Mouse (Mus musculus) heart, postnatal 0 days (tissue): ENCODE data around the gene Cd2ap. TPM values are rescaled to one million over a fixed set of nuclear protein-coding genes. Genes with fewer than 3 reads are reported as not detected.

ENCODE experiments used
- ATAC-seq: fragments of 200-750 bp; cut with Nextera tagmentation; 2 replicates; pipeline ENCODE4 v1.8.0; 2017; ENCODE audit warnings: low read depth, moderate number of reproducible peaks, moderate library complexity; ENCODE audit not compliant: insufficient read depth
- DNase-seq: peaks from one replicate; pipeline ENCODE4 v3.0.0-alpha.2; 2016; ENCODE audit warnings: low spot score
- H3K27ac ChIP-seq: fragments of 300-500 bp; sonication (generic); 2 replicates; pipeline ENCODE4 v1.5.1; 2014; ENCODE audit warnings: low read depth, mild to moderate bottlenecking
- H3K27me3 ChIP-seq: fragments of 300-500 bp; sonication (generic); 2 replicates; pipeline ENCODE4 v1.6.1; 2014; ENCODE audit warnings: low read length, mixed read lengths; ENCODE audit not compliant: control insufficient read depth, insufficient read depth
- H3K36me3 ChIP-seq: fragments of 300-500 bp; sonication (generic); replicated peaks from 2 replicates; pipeline ENCODE4 v1.6.1; 2014; ENCODE audit warnings: low read length, mixed read lengths; ENCODE audit not compliant: control insufficient read depth, insufficient read depth
- H3K4me1 ChIP-seq: fragments of 300-500 bp; sonication (generic); 2 replicates; pipeline ENCODE4 v1.6.1; 2014; ENCODE audit warnings: antibody characterized with exemption; ENCODE audit not compliant: control insufficient read depth, insufficient read depth
- H3K4me2 ChIP-seq: fragments of 300-500 bp; sonication (generic); 2 replicates; pipeline ENCODE4 v1.6.1; 2014; ENCODE audit warnings: low read depth, mild to moderate bottlenecking, low read length, moderate library complexity
- H3K4me3 ChIP-seq: fragments of 300-500 bp; sonication (generic); 2 replicates; pipeline ENCODE4 v1.5.1; 2014; ENCODE audit warnings: low read depth, low read length
- H3K9ac ChIP-seq: fragments of 300-500 bp; sonication (generic); replicated peaks from 2 replicates; pipeline ENCODE4 v1.6.1; 2014; ENCODE audit warnings: low read depth, low read length, mixed read lengths
- H3K9me3 ChIP-seq: fragments of 300-500 bp; sonication (generic); replicated peaks from 2 replicates; pipeline ENCODE4 v1.6.1; 2016; ENCODE audit warnings: low read length; ENCODE audit not compliant: control insufficient read depth
- CTCF ChIP-seq: IDR thresholded peaks from 2 replicates; pipeline ENCODE4 v1.5.1; 2016; ENCODE audit warnings: antibody characterized with exemption, control low read depth, low read depth
- EP300 ChIP-seq: IDR thresholded peaks from 2 replicates; pipeline ENCODE4 v1.6.1; 2016; ENCODE audit warnings: antibody characterized with exemption, low read depth
- WGBS: fragments of 180-500 bp; shearing (Covaris S2); extraction: QIAGEN DNeasy Blood & Tissue Kit; methylation state at CpG from one replicate; pipeline ENCODE4 v1.1.7; 2014; 5-methylcytosine and 5-hydroxymethylcytosine counted together
- polyA plus RNA-seq: library from polyadenylated mRNA; unstranded; fragments of >200 nt; fragmentation: Nextera tagmentation; extraction: Ambion mirVana; gene quantifications from 2 replicates; pipeline ENCODE4 v1.2.1, GENCODE M21; 2015
- total RNA-seq: library from RNA; depleted of rRNA; stranded (reverse); fragments of >200 nt; gene quantifications from 2 replicates; pipeline ENCODE4 v1.2.3, GENCODE M21; 2014; ENCODE audit warnings: low replicate concordance; rRNA removed

Gene Cd2ap
- total and polyA plus RNA-seq, 2 experiments from 2014 or later = 11.6 to 20.2 TPM

GRCm38 (mm10) chr17:42753791-42754190, 122.7 kb downstream of the Cd2ap start:
- Histone ChIP-seq H3K27me3 (no peaks in the 10 kb centered on the region), H3K36me3 (no peaks in the 10 kb centered on the region), H3K9me3 (no peaks in the 10 kb centered on the region), H3K4me3 (no peak overlapping the region), H3K9ac (no peak overlapping the region), H3K27ac (no peak overlapping the region), H3K4me2 (no peak overlapping the region), H3K4me1 (no peaks in the 10 kb centered on the region)
- no peak for ATAC-seq
- 50% methylated on average over 2 of the region's 2 CpGs for WGBS
- DNase-seq = no peak
- no peak for TF ChIP-seq EP300
- TF ChIP-seq CTCF = no peak

GRCm38 (mm10) chr17:42752173-42752572, 124.3 kb downstream of the Cd2ap start:
- no peaks in the 10 kb centered on the region for H3K27me3 ChIP-seq

GRCm38 (mm10) chr17:42745657-42746420, 130.6 kb downstream of the Cd2ap start:
- H3K4me2 ChIP-seq = no peak overlapping the region
- H3K4me3 ChIP-seq = no peak overlapping the region
- H3K9me3 ChIP-seq = no peaks in the 10 kb centered on the region
- TF ChIP-seq CTCF = no peak
- no peak for TF ChIP-seq EP300
- no peak overlapping the region for H3K9ac ChIP-seq
- DNase-seq = no peak
- no peaks in the 10 kb centered on the region for H3K27me3 ChIP-seq
- peaks cover 7% of the 10 kb centered on the region; the same call in 1 of the 2 replicates for H3K4me1 ChIP-seq
- no peak for ATAC-seq
- H3K27ac ChIP-seq = no peak overlapping the region
- 69% methylated on average over 6 of the region's 6 CpGs for WGBS
- H3K36me3 ChIP-seq = no peaks in the 10 kb centered on the region

More at GRCm38 (mm10) chr17:42752173-42752572, 124.3 kb downstream of the Cd2ap start:
- Histone ChIP-seq H3K27ac (no peak overlapping the region), H3K4me3 (no peak overlapping the region), H3K4me1 (no peaks in the 10 kb centered on the region), H3K36me3 (no peaks in the 10 kb centered on the region), H3K9ac (no peak overlapping the region), H3K4me2 (no peak overlapping the region), H3K9me3 (no peaks in the 10 kb centered on the region)
- no peak for DNase-seq
- TF ChIP-seq CTCF (no peak), EP300 (no peak)
- no peak for ATAC-seq
- WGBS = 85% methylated on average over 2 of the region's 2 CpGs

Other genes with a start within 250 kb of the Cd2ap start
- gene Adgrf4, start 184.4 kb downstream of the Cd2ap start, total RNA-seq = 0.04 and 1.8 TPM in 2 replicates
- gene Adgrf4, start 184.4 kb downstream of the Cd2ap start, polyA plus RNA-seq = 0.12 TPM in 1 of 2 replicates, not detected in the other
- 0.04 and 0.15 TPM in 2 replicates for gene Adgrf2, start 134.5 kb downstream of the Cd2ap start, total RNA-seq
- 0.05 TPM in 1 of 2 replicates, not detected in the other for gene Adgrf2, start 134.5 kb downstream of the Cd2ap start, polyA plus RNA-seq
- gene Tnfrsf21, start 139.9 kb upstream of the Cd2ap start, total RNA-seq = 8.2 and 10.6 TPM in 2 replicates
- 5.8 and 6.3 TPM in 2 replicates for gene Tnfrsf21, start 139.9 kb upstream of the Cd2ap start, polyA plus RNA-seq